Mouse (Mus musculus): ENCODE results near the gene Gas7. TPM values are rescaled to one million over a fixed set of nuclear protein-coding genes. Genes with fewer than 3 reads are reported as not detected.

Gas7 gene
- polyA plus RNA-seq, 1 experiment from 2014 or later, result 18.7 TPM

DNA sequence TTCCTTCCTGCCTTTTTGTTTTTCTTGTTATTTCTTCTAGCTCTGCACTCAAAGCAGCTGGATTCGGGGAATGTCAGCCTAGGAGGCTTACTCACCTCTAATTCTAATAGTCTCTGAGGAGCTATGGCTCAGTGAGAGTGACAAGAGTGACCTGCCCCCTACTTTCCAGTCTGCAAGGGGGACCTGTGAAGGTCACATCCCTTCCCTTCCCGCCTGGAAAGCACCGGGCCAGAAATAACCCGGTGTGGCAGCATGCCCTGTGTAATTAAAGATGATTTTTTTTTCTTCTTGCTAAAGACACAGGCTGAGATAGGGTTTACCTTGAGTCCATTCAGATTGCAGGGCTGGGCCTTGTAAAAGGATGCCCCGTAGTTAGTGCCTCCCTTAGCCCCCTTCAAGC lies 91.3 kb downstream of the Gas7 start:
- TF ChIP-seq EP300 (IDR thresholded peaks at IDR 0.05) (no peak), CTCF (IDR thresholded peaks at IDR 0.05) (no peak)
- ATAC-seq, result no peak
- Histone ChIP-seq H3K4me3 (ENCODE audit: low read depth, low read length) (no peak overlapping the region), H3K27ac (ENCODE audit: low read length) (no peak overlapping the region), H3K9me3 (ENCODE audit: low read length) (no peaks in the 10 kb centered on the region), H3K4me1 (ENCODE audit: insufficient read depth, low read depth, low read length) (peaks cover 10% of the 10 kb centered on the region; the same call in 1 of the 2 replicates), H3K36me3 (ENCODE audit: insufficient read depth, low read length) (no peaks in the 10 kb centered on the region), H3K9ac (replicated peaks; ENCODE audit: low read depth) (no peak overlapping the region), H3K4me2 (replicated peaks; ENCODE audit: low read depth, low read length) (no peak overlapping the region), H3K27me3 (replicated peaks; ENCODE audit: insufficient read depth, low read length) (no peaks in the 10 kb centered on the region)
- no peak for DNase-seq (ENCODE audit: low spot score)
- WGBS, result 36% methylated on average over 5 of the region's 5 CpGs

DNA sequence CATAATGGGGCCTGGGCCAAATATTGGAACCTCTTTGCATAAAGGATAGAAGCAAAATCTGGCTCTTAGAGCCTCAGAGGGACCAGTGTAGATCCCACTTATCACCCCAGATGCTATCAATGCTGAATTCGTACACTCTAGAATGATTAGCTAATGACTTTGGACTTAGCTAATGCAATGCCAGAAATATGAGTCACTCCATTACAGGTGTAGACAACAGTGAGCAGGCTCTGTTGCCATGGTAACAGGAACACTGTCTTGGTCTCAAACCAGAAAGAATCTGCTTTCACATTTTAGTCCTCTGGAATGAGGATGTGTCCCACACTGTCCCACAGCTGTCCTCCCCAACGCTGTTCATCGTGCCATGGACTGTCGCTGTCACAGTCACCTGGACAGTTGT lies 94.1 kb downstream of the Gas7 start:
- no peak overlapping the region for H3K4me3 ChIP-seq (ENCODE audit: low read depth, low read length)
- H3K9me3 ChIP-seq (ENCODE audit: low read length), result no peaks in the 10 kb centered on the region
- no peak overlapping the region for H3K9ac ChIP-seq (replicated peaks; ENCODE audit: low read depth)
- H3K27me3 ChIP-seq (replicated peaks; ENCODE audit: insufficient read depth, low read length), result no peaks in the 10 kb centered on the region
- no peaks in the 10 kb centered on the region for H3K36me3 ChIP-seq (ENCODE audit: insufficient read depth, low read length)
- no peak overlapping the region for H3K27ac ChIP-seq (ENCODE audit: low read length)
- H3K4me1 ChIP-seq (ENCODE audit: insufficient read depth, low read depth, low read length), result peaks cover 10% of the 10 kb centered on the region; the same call in 1 of the 2 replicates
- 56% methylated on average over 4 of the region's 4 CpGs for WGBS
- DNase-seq (ENCODE audit: low spot score) (peak; percentile 60), ATAC-seq (peak; percentile 25)
- H3K4me2 ChIP-seq (replicated peaks; ENCODE audit: low read depth, low read length), result no peak overlapping the region
- TF ChIP-seq EP300 (IDR thresholded peaks at IDR 0.05), result no peak
- TF ChIP-seq CTCF (IDR thresholded peaks at IDR 0.05), result no peak

DNA sequence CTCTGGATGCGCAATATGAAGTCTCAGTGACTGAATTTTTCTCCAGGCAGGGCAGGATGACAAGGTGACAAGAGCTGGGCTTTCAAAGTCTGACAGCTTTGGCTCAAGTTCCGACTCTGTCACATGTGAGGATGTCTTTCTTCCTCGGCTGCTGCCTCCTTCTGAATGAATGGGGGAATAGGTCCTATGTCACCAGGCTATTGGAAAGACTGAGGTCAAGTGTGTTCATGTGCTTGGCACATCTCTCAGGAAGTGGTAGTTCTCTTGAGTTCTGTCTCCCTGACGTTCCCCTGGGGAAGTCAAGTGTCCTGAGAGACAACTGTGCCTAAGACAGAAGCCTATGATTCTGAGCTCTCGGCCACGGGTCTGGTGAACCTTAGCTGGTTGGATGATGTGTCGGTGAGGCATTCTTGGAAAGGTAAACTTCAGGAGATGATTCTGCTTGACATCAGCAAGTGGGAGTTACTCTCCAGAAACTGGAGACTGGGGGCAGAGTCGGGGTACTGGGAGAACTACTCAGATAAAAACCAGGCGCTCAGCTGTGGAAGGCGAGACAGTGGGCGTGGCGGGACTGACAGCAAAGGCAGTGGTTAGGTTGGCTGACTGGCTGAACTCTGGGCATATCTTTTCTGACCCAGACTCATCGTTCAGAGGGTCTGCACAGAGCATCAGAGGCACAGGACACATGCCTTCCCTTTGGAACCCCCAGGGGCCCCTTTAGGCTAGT lies 94.7 kb downstream of the Gas7 start:
- ATAC-seq (peak; percentile 45), DNase-seq (ENCODE audit: low spot score) (peak; percentile 53)
- Histone ChIP-seq H3K4me1 (ENCODE audit: insufficient read depth, low read depth, low read length) (peaks cover 6% of the 10 kb centered on the region; the same call in 1 of the 2 replicates), H3K27ac (ENCODE audit: low read length) (no peak overlapping the region), H3K4me3 (ENCODE audit: low read depth, low read length) (no peak overlapping the region), H3K36me3 (ENCODE audit: insufficient read depth, low read length) (no peaks in the 10 kb centered on the region), H3K4me2 (replicated peaks; ENCODE audit: low read depth, low read length) (no peak overlapping the region), H3K9ac (replicated peaks; ENCODE audit: low read depth) (no peak overlapping the region), H3K9me3 (ENCODE audit: low read length) (no peaks in the 10 kb centered on the region), H3K27me3 (replicated peaks; ENCODE audit: insufficient read depth, low read length) (no peaks in the 10 kb centered on the region)
- TF ChIP-seq CTCF (IDR thresholded peaks at IDR 0.05) (peak; percentile 10), EP300 (IDR thresholded peaks at IDR 0.05) (no peak)
- 52% methylated on average over 13 of the region's 13 CpGs for WGBS

DNA sequence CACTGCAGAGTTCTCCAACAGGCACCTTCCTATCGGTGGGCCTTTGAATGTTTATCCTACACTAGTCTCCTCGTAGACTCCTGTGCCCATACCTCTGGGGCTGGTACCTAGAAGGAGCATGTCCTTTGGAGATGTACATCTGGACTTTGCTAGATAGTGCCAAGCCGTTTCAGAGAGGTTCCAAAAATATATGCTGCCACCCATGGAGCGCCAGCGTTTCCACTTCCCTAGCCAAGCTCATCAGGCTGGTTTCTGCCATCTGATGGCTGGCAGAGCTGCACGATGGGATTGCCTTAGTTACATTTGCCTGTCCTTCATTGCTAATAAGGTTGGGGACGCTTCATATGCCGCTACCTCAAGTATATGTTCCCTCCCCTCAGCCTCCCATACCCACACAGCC lies 97.2 kb downstream of the Gas7 start:
- Histone ChIP-seq H3K9ac (replicated peaks; ENCODE audit: low read depth) (no peak overlapping the region), H3K4me3 (ENCODE audit: low read depth, low read length) (no peak overlapping the region), H3K9me3 (ENCODE audit: low read length) (no peaks in the 10 kb centered on the region), H3K27ac (ENCODE audit: low read length) (no peak overlapping the region), H3K36me3 (ENCODE audit: insufficient read depth, low read length) (no peaks in the 10 kb centered on the region), H3K4me2 (replicated peaks; ENCODE audit: low read depth, low read length) (no peak overlapping the region), H3K4me1 (ENCODE audit: insufficient read depth, low read depth, low read length) (no peaks in the 10 kb centered on the region), H3K27me3 (replicated peaks; ENCODE audit: insufficient read depth, low read length) (no peaks in the 10 kb centered on the region)
- 85% methylated on average over 8 of the region's 8 CpGs for WGBS
- DNase-seq (ENCODE audit: low spot score) (no peak), ATAC-seq (no peak)
- no peak for TF ChIP-seq EP300 (IDR thresholded peaks at IDR 0.05)
- no peak for TF ChIP-seq CTCF (IDR thresholded peaks at IDR 0.05)

DNA sequence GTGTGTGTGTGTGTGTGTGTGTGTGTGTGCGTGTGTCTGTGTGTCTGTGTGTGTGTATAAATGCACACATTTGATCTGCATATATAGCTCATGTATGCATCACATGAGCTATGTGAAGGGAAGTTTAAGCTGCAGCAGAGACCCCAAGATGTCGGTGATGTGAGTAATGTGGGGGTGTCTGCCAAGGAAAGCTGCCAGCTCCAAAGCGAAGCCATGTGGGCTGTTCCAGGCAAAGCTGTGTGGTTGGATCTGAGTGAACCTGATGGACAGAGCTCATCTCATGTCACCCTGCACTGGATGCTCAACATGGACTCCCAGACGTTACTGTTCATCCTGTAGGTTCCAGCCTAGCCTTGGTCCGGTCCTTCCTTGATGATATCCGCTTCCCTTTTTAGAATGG lies 99.0 kb downstream of the Gas7 start:
- no peak for DNase-seq (ENCODE audit: low spot score)
- Histone ChIP-seq H3K27ac (ENCODE audit: low read length) (no peak overlapping the region), H3K4me1 (ENCODE audit: insufficient read depth, low read depth, low read length) (peaks cover 6% of the 10 kb centered on the region; the same call in 1 of the 2 replicates), H3K27me3 (replicated peaks; ENCODE audit: insufficient read depth, low read length) (no peaks in the 10 kb centered on the region), H3K36me3 (ENCODE audit: insufficient read depth, low read length) (no peaks in the 10 kb centered on the region), H3K9me3 (ENCODE audit: low read length) (no peaks in the 10 kb centered on the region), H3K4me3 (ENCODE audit: low read depth, low read length) (no peak overlapping the region), H3K4me2 (replicated peaks; ENCODE audit: low read depth, low read length) (no peak overlapping the region), H3K9ac (replicated peaks; ENCODE audit: low read depth) (no peak overlapping the region)
- WGBS, result 87% methylated on average over 6 of the region's 6 CpGs
- ATAC-seq, result no peak
- no peak for TF ChIP-seq CTCF (IDR thresholded peaks at IDR 0.05)

DNA sequence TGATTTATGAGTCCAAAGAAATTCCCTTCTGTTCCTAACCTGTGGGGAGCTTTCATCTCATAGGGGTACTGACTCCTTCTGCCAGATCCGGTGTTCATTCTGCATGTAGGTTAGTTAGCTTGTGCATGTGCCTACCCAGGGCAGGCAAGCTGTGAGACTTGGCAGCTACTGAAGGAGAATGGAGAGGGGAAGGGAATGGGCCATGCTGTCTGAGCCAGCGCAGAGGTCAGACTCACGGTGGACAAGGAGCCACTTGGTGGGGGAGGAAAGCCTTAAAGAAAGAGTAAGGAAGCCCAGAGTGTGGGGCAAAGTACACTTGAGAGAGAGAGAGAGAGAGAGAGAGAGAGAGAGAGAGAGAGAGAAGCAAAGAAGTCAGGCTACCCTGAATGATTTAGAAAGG lies 101.1 kb downstream of the Gas7 start:
- no peak overlapping the region for H3K27ac ChIP-seq (ENCODE audit: low read length)
- H3K4me1 ChIP-seq (ENCODE audit: insufficient read depth, low read depth, low read length), result peaks cover 12% of the 10 kb centered on the region; the same call in 1 of the 2 replicates
- 66% methylated on average over 3 of the region's 3 CpGs for WGBS
- H3K4me2 ChIP-seq (replicated peaks; ENCODE audit: low read depth, low read length), result no peak overlapping the region
- TF ChIP-seq EP300 (IDR thresholded peaks at IDR 0.05), result no peak
- no peak for TF ChIP-seq CTCF (IDR thresholded peaks at IDR 0.05)
- ATAC-seq (no peak), DNase-seq (ENCODE audit: low spot score) (no peak)
- H3K9me3 ChIP-seq (ENCODE audit: low read length), result no peaks in the 10 kb centered on the region
- no peak overlapping the region for H3K9ac ChIP-seq (replicated peaks; ENCODE audit: low read depth)
- no peaks in the 10 kb centered on the region for H3K27me3 ChIP-seq (replicated peaks; ENCODE audit: insufficient read depth, low read length)
- H3K36me3 ChIP-seq (ENCODE audit: insufficient read depth, low read length), result no peaks in the 10 kb centered on the region
- H3K4me3 ChIP-seq (ENCODE audit: low read depth, low read length), result no peak overlapping the region

Data from lung, postnatal 0 days (tissue).